Mouse (Mus musculus): Measurements from ENCODE around the gene Fam126a.

Gene Fam126a

GRCm38 (mm10) chr5:24030579-24030969 lies at the start of gene Fam126a:
Fam126a (minus strand) TSS chr5:24030690.
- peak; percentile 73 to 77 for DNase-seq

GRCm38 (mm10) chr5:24078420-24079179 lies 48.1 kb upstream of the Fam126a start:
- DNase-seq, result no peak

GRCm38 (mm10) chr5:24077739-24078306 lies 47.3 kb upstream of the Fam126a start:
- DNase-seq, result no peak

GRCm38 (mm10) chr5:24076986-24077718 lies 46.7 kb upstream of the Fam126a start:
- peak; percentile 72 to 73 for DNase-seq

- DNase-seq, result no peak
Measured at GRCm38 (mm10) chr5:24072031-24072430, 41.5 kb upstream of the Fam126a start.

DNA sequence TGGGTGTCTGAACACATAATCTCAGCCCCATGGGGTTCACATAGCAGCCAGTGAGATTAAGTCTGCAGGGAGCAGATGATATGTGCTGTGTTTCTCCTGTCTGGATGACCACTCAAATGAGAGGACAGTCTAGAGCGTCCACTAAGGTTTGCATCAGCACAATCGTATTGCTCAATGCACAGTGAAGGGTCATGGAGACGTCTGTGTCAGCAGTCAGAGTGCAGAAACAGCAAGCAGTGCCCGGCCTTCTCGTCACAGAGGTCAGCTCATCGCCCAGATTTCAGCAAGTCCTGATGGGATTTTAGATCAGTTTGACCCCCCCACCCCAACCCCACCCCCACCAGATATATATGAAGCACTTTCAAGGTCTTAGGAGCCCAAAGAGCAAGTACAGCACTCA lies 38.5 kb upstream of the Fam126a start:
- DNase-seq, result no peak

DNA sequence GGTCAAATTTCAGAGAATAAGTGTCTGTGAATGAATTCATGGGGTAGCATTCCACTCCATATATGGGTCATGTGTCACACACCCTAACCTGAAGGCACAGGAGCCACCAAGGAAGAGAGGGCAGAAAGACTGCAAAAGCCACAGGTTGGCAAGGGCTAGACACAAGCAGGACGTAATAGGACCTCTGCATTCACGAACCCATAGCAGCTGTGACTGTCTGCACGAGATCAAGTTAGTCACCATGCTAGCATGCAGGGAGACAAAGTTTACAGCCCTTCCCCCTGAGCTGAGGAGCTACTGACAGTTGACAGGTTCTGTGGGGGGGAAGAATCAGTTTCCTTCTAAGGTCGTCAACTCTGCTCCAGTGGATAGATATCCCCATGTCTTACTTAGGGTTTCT lies 33.1 kb upstream of the Fam126a start:
- no peak for DNase-seq

DNA sequence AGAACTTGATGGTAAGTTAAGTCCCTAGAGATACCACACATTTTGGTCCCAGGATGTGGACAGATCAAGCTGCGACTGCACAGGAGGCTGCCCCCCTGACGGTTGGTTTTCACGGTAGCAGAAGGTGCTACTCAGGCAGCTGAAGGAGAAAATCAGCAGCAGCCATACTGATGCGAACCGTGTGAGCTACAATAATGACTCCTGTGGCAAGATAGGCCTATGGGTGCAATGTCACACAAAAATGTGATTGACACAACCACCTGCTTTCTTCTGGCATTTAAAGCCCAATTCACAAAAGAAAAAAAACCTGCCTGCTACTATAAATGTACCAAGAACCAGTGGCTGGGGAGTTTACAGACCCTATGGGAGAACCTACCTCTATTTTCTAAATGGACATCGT lies 32.5 kb upstream of the Fam126a start:
- no peak for DNase-seq

DNA sequence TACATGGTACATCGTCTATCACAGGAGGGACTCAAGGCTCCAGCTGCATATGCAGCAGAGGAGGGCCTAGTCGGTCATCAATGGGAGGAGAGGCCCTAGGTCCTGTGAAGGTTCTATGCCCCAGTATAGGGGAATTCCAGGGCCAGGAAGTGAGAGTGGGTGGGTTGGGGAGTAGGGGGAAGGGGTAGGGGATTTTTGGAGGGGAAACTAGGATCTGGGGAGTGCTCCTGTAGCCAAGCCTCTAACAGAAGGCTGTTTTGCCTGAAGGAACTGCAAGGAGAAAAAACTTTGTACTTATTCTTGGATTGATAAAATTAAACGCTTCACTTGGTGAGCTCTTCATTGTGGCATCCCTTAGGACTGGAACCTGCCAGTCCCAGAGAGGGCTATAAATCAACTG lies 30.5 kb upstream of the Fam126a start:
- no peak for DNase-seq

- no peak for DNase-seq
Measured at GRCm38 (mm10) chr5:24057592-24057991, 27.1 kb upstream of the Fam126a start.

DNA sequence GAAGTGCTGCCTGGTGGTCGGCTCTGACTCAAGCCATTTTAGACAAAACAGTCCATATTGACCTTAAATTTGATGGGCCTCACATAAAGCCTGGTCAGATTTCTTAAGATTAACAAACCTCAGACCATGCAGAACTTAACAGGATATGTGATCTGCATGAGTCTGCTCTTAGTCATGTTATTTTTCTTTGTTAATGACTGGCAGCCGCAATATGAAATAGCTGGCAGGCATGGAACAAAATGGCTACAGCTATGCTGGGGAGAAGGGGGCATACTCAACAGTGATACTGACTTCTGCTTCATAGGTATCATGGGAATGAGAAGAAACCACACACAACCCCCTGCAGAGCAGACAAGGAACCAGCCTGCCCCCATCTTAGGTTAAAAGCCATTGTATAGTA lies 26.4 kb upstream of the Fam126a start:
- no peak for DNase-seq

DNA sequence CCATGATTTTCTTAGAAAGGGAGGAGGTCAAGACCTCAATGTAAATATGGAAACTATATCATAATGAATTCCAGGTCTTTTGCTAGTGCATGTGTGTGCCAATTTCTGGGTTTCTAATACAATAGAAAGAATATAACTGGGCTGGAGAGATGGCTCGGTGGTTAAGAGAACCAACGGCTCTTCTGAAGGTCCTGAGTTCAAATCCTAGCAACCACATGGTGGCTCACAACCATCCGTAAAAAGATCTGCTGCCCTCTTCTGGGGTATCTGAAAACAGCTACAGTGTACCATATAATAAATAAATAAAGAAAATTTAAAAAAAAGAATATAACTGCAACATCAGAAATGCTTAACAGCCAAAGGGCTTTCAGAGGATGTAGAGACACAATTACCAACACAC lies 23.9 kb upstream of the Fam126a start:
- DNase-seq, result no peak

DNA sequence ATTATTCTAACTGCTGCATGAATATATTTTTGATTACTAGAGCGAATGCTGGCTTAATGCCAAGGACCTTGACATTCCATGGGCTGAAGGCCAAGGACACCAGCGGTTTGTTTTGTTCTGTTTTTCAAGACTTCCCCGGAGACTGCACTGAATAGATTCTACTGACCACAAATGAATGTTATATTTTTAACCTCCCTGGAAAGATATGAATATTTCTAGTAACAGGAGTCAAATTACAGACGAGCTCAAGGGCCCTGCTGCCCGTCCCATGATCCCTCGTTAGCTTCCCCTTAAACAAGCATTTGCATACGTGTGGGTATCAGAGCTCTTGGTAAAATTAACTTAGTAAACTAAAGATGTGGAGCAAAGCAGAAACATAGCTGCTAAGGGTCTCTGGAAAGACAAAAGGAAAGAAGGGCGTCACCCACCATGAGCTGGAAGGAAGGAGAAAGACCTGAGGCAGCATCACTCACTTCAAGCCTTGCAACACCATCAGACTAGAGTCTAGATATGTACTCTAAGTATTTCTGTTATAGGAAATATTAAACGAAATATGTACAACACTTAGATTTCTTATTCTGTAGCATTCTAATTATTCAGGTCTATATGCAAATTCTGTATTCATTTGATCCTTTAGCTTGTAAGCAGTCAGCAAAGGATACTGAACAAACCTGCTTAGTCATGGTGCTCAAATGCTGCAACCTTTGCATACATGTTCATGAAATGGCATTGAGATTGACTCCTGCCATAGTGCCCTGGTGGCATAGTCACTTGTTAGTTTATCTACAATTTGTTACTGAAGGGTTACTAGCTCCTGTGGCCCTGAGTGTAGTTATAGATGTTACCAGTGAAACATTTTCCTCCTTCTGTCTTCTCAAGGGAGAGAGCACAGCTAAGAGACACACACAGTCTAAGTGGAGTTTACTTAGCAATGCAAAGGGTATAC lies 23.0 kb upstream of the Fam126a start:
- no peak for DNase-seq

DNA sequence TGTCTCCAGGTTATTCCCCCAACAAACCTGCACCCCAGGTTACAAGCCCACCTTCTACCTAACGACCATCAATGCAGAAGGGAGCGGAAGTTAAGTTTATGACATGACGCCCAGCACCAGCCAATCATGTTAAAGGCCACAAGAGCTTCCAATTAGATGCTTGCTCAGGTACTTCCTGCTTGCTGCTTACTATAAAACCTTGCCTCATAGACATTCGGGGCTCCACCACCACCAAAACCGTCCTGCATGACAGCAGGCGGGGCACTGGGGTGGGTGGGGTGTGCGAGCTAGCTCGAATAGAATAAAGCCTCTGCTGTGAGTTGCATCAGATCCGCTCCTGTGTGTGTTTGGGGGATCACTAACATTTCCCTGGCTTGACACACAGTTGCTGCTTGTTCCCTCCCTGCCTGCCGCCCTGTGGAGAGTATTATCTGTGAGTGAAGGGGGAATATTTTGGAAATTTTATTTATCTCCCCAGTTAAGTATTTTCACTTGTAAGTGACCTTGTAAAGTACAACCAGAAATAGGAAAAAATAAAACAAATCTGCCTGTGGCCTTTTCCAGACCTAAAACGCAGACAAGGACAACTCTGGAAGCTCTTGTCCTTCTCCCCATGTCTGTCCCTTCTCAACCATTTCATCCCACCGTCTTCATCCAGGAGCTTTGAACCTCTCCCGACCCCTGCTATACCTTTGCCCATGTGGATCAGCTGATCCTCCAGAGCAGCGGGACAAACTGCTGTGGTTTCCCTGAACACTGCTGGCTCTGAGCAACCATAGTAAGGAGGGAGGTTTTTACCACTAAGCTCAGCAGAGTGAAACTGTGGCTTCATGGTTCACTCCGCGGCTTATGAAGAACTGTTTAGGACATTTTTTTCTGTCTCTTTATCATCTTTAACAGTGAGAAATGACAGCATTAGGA lies 21.5 kb upstream of the Fam126a start:
- DNase-seq, result no peak

GRCm38 (mm10) chr5:24047821-24048220 lies 17.3 kb upstream of the Fam126a start:
- DNase-seq, result no peak

DNA sequence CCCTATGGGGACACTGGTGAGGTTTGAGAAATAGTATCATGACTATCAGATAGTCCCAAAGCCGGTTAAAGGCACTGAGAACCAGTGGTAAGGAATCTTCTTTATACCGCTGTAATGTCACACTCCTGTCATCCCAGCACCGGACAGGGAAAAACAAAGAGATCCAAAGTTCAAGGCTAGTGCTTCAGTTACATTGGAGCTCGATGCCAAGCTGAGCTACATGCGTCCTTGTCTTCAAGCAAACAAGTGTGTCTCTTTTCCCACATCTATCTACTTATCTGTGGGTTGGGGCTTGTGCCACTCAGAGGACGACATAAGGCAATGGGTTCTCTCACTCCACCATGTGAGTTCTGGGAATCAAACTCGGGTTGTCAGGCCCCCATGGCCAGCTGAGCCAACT lies 16.5 kb upstream of the Fam126a start:
- DNase-seq, result no peak

GRCm38 (mm10) chr5:24045998-24046631 lies 15.6 kb upstream of the Fam126a start:
- DNase-seq, result no peak

- no peak for DNase-seq
Measured at GRCm38 (mm10) chr5:24044387-24044786, 13.9 kb upstream of the Fam126a start.

DNA sequence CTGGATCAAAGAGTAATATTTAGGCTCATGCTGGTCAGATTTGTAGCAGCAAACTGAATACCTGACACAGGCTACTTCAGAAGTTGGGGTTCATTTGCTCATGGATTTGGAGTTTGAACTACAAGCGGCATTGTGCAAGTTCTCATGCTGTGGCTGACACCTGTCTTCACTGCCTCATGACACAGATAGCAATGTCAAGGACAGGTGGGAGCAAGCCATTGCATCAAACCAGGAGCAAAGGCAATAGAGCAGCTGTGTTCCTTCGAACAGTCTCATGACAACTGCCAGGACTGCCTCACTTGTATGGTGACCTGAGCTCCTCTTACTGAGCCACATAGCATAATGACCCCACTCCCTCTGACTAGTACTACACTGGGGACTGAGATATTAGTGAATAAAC lies 12.9 kb upstream of the Fam126a start:
- no peak for DNase-seq

- DNase-seq, result no peak
Measured at GRCm38 (mm10) chr5:24041341-24041852, 10.9 kb upstream of the Fam126a start.

DNA sequence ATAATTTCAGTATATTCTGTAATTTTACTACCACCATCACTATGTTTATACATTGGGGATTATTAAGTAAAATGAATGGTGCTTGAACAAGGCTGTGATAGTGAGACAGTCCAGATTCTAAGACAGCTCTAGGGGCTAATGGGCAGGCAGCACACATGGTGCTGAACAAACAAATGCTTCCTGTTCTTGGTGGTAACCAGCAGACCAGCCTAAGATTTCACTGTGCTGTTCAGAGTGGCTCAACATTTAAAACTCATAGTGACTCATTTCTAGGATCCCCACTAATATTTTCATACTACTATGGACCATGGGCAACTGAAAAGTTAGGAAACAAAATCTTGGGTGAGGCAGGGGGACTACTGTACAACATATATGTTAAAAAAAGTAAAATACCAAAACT lies 10.1 kb upstream of the Fam126a start:
- no peak for DNase-seq

All from cerebellum, postnatal 36 days (tissue).